Mouse (Mus musculus) kidney, adult 2 months (tissue): ENCODE data around the gene 1700017B05Rik.

Source experiments
- CTCF ChIP-seq: fragments of 200-500 bp; conservative IDR thresholded peaks from 2 replicates; pipeline ENCODE4 v1.5.1; 2011; ENCODE audit warnings: low read depth, mild to moderate bottlenecking, control low read depth, low read length, moderate library complexity, mixed read lengths; ENCODE audit not compliant: insufficient read depth, insufficient read length
- POLR2A ChIP-seq: fragments of 200-500 bp; IDR thresholded peaks from one replicate; pipeline ENCODE4 v1.6.1; 2011; ENCODE audit warnings: low read depth, low read length, control low read depth

- TF ChIP-seq CTCF (no peak), POLR2A (no peak)
Measured at GRCm38 (mm10) chr9:57307456-57307855, 45.0 kb upstream of the 1700017B05Rik start.
